In genomic region chr16:5184956-5185355, GRCm38 (mm10) we compare ENCODE assay signal across 19 mouse cellular contexts. TPM values are rescaled to one million over a fixed set of nuclear protein-coding genes. Genes with fewer than 3 reads are reported as not detected.
A peak's percentile ranks its signal among the peaks of the same experiment; 100 is the strongest.
DNase-seq lines count a peak whose midpoint lies in the region; ATAC-seq lines count a peak whose summit lies in the region.
"Had no signal": no experiment of that assay in that cellular context is flagged by ENCODE, and none has a peak within 500 bp of the region (broad histone marks: within the 10 kb centered on the region; RNA-seq: fewer than 3 reads in every experiment).

No protein-coding gene starts in this region.

- no peak for ATAC-seq in cerebellum, adult (ENCODE audit: insufficient number of reproducible peaks, low FRiP score, low TSS enrichment)
- ATAC-seq: activated CD4-positive, CD25-positive, alpha-beta regulatory T cell, adult 4 months; forebrain, postnatal 0 days; liver, embryonic 12.5 days had no signal

- DNase-seq in cerebellum, adult 11 months, result peak; percentile 46
- peak; percentile 79 for DNase-seq in left cerebral cortex, postnatal 4 days
- no peak for DNase-seq in left cerebral cortex, adult 8-10 months (ENCODE audit: low spot score in 2 of 2)
- DNase-seq in cerebellum, postnatal 10 days, result peak; percentile 82 to 88
- DNase-seq in frontal cortex, postnatal 14 days (ENCODE audit: low spot score in 2 of 2), result no peak
- DNase-seq in testis, postnatal 10 days (ENCODE audit: low spot score), result no peak
- DNase-seq: embryo, embryonic 11 days; forebrain, postnatal 0 days; heart, postnatal 14 days; kidney, postnatal 4 days; lung, embryonic 14.5 days; lung, postnatal 36 days; retina, postnatal 1 day; thymus, postnatal 25 days had no signal

- intact Hi-C loops in left cerebral cortex, postnatal 4 days (cut with DNase I), result no loop called here

RNA-seq across cellular contexts. Expression of gene Nagpa, which starts 18.9 kb away (rescaled TPM):
- 1 to 10 TPM; 6.8 to 7.5 TPM for total RNA-seq in left cerebral cortex, postnatal 4 days (2021)
- 10 to 100 TPM; 11.3 to 16.3 (median 15.5) TPM for total RNA-seq in left cerebral cortex, adult 8-10 months (2022)

RNA-seq across cellular contexts. Expression of gene AU021092, which starts 37.1 kb away (rescaled TPM):
- total RNA-seq in left cerebral cortex, postnatal 4 days (2021), result 10 to 100 TPM; 10.2 to 11.3 TPM
- total RNA-seq in left cerebral cortex, adult 8-10 months (2022), result 1 to 10 TPM; 4.1 to 5.7 (median 4.7) TPM
- total RNA-seq: G1E; monocyte, adult 5-6 weeks had no signal

RNA-seq across cellular contexts. Expression of gene Sec14l5, which starts 38.0 kb away (rescaled TPM):
- under 1 TPM; 0.10 to 0.18 TPM for total RNA-seq in left cerebral cortex, postnatal 4 days (2021)
- 10 to 100 TPM in 1 of 4 experiments, 1 to 10 TPM in 3; 8.5 to 11.0 (median 8.9) TPM for total RNA-seq in left cerebral cortex, adult 8-10 months (2022)
- total RNA-seq: monocyte, adult 5-6 weeks had no signal

RNA-seq across cellular contexts. Expression of gene Alg1, which starts 48.5 kb away (rescaled TPM):
- 10 to 100 TPM; 29.9 to 30.8 TPM for total RNA-seq in left cerebral cortex, postnatal 4 days (2021)
- total RNA-seq in left cerebral cortex, adult 8-10 months (2022), result 10 to 100 TPM; 26.4 to 34.8 (median 30.6) TPM

RNA-seq across cellular contexts. Expression of gene Ppl, which starts 52.7 kb away (rescaled TPM):
- total RNA-seq in left cerebral cortex, postnatal 4 days (2021), result under 1 TPM; 0.18 to 0.26 TPM
- total RNA-seq in left cerebral cortex, adult 8-10 months (2022), result 1 to 10 TPM; 1.7 to 3.0 (median 1.9) TPM

Comparison
In these comparisons a context has a peak if more than half of its experiments do, and no peak if none do; other contexts are left out.
1. DNase-seq: peak in cerebellum, adult 11 months (single experiment), left cerebral cortex, postnatal 4 days (single experiment) and cerebellum, postnatal 10 days (2 of 2); none in left cerebral cortex, adult 8-10 months (0 of 2), frontal cortex, postnatal 14 days (0 of 2) and testis, postnatal 10 days (single experiment).
2. RNA of gene Sec14l5, which starts 38.0 kb away (total RNA-seq): 8.5 to 11.0 TPM in left cerebral cortex, adult 8-10 months; 0.10 to 0.18 TPM in left cerebral cortex, postnatal 4 days; every median in the first group is over 4 times any median in the second.